Mouse (Mus musculus) lung, adult 2 months (tissue): ENCODE data around the gene Plpp3.

Source experiments
- CTCF ChIP-seq: fragments of 200-500 bp; IDR thresholded peaks from 2 replicates; pipeline ENCODE4 v1.5.1; 2011; ENCODE audit warnings: mild to moderate bottlenecking, low read length, control low read depth; ENCODE audit not compliant: insufficient read depth
- POLR2A ChIP-seq: fragments of 200-500 bp; IDR thresholded peaks from 2 replicates; pipeline ENCODE4 v1.6.1; 2011; ENCODE audit warnings: low read depth, mild to moderate bottlenecking, control low read depth, low read length, borderline replicate concordance; ENCODE audit errors: extremely low read depth

- TF ChIP-seq POLR2A, result no peak; the same call in 1 of the 2 replicates
- TF ChIP-seq CTCF, result no peak
Measured at GRCm38 (mm10) chr4:105109990-105110683, 47.0 kb upstream of the Plpp3 start.
